Mouse (Mus musculus) kidney, embryonic 15.5 days (tissue): Measurements from ENCODE around the gene Gabbr2. TPM values are rescaled to one million over a fixed set of nuclear protein-coding genes. Genes with fewer than 3 reads are reported as not detected.

ENCODE experiments used
- ATAC-seq: fragments of 200-750 bp; cut with Nextera tagmentation; replicated peaks from 2 replicates; pipeline ENCODE4 v1.8.0; 2017; ENCODE audit warnings: moderate TSS enrichment; ENCODE audit not compliant: low FRiP score
- H3K27ac ChIP-seq: fragments of 300-500 bp; sonication (generic); 2 replicates; pipeline ENCODE4 v1.5.1; 2015; ENCODE audit warnings: mild to moderate bottlenecking, inconsistent platforms
- H3K27me3 ChIP-seq: fragments of 300-500 bp; sonication (generic); 2 replicates; pipeline ENCODE4 v1.6.1; 2015; ENCODE audit warnings: inconsistent platforms
- H3K36me3 ChIP-seq: fragments of 300-500 bp; sonication (generic); 2 replicates; pipeline ENCODE4 v1.6.1; 2015; ENCODE audit warnings: inconsistent platforms
- H3K4me1 ChIP-seq: fragments of 300-500 bp; sonication (generic); 2 replicates; pipeline ENCODE4 v1.6.1; 2015; ENCODE audit warnings: inconsistent platforms
- H3K4me2 ChIP-seq: fragments of 300-500 bp; sonication (generic); 2 replicates; pipeline ENCODE4 v1.6.1; 2015; ENCODE audit warnings: moderate library complexity, mild to moderate bottlenecking, inconsistent platforms
- H3K4me3 ChIP-seq: fragments of 300-500 bp; sonication (generic); replicated peaks from 2 replicates; pipeline ENCODE4 v1.5.1; 2015; ENCODE audit warnings: mild to moderate bottlenecking, inconsistent platforms
- H3K9ac ChIP-seq: fragments of 300-500 bp; sonication (generic); 2 replicates; pipeline ENCODE4 v1.6.1; 2015; ENCODE audit warnings: mild to moderate bottlenecking, inconsistent platforms
- H3K9me3 ChIP-seq: fragments of 300-500 bp; sonication (generic); replicated peaks from 2 replicates; pipeline ENCODE4 v1.6.1; 2016; ENCODE audit warnings: inconsistent platforms
- WGBS: fragments of 180-500 bp; shearing (Covaris S2); methylation state at CpG from one replicate; pipeline ENCODE4 v1.1.7; 2015; ENCODE audit warnings: mixed read lengths; 5-methylcytosine and 5-hydroxymethylcytosine counted together
- polyA plus RNA-seq: library from polyadenylated mRNA; unstranded; fragments of >200 nt; fragmentation: Nextera tagmentation; extraction: Ambion mirVana; gene quantifications from 2 replicates; pipeline ENCODE4 v1.2.1, GENCODE M21; 2015

Gabbr2 gene
- polyA plus RNA-seq, 1 experiment from 2014 or later, result 0.18 TPM

DNA sequence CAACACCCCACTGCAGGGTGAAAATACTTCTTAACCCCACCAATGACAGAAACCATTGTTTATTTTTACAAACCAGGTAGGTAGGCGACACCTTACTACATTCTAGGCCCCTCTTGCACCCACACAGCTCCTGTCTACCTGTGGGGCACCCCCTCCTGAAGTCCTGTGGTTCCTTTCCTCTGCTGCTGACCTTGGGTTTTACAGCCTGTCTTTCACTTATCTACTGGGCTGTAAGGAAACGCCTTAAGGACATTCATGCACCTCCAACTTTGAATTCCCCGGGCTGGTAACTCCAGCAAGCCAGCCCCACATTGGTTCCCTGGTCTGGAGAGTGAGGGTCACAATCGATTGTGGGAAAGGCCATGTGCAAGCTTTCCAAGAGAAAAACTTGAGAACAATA lies 34.7 kb downstream of the Gabbr2 start:
- WGBS, result 57% methylated on average over 4 of the region's 4 CpGs
- no peak overlapping the region for H3K4me3 ChIP-seq

GRCm38 (mm10) chr4:46953021-46953420 lies 38.7 kb downstream of the Gabbr2 start:
- H3K27ac ChIP-seq, result no peak overlapping the region
- H3K4me3 ChIP-seq, result no peak overlapping the region
- 0 out of 2 replicates have a peak, but pooled peaks have one; percentile 43 for ATAC-seq
- 67% methylated on average over 7 of the region's 7 CpGs for WGBS
- no peaks in the 10 kb centered on the region for H3K9me3 ChIP-seq
- H3K4me1 ChIP-seq, result no peaks in the 10 kb centered on the region
- H3K27me3 ChIP-seq, result no peaks in the 10 kb centered on the region
- H3K36me3 ChIP-seq, result no peaks in the 10 kb centered on the region
- H3K9ac ChIP-seq, result no peak overlapping the region
- no peak overlapping the region for H3K4me2 ChIP-seq

More for the DNA sequence above, 34.7 kb downstream of the Gabbr2 start:
- Histone ChIP-seq H3K9me3 (no peaks in the 10 kb centered on the region), H3K27me3 (no peaks in the 10 kb centered on the region), H3K27ac (no peak overlapping the region), H3K36me3 (no peaks in the 10 kb centered on the region), H3K9ac (no peak overlapping the region), H3K4me2 (no peak overlapping the region), H3K4me1 (no peaks in the 10 kb centered on the region)
- no peak for ATAC-seq

GRCm38 (mm10) chr4:46952562-46952961 lies 39.1 kb downstream of the Gabbr2 start:
- Histone ChIP-seq H3K4me1 (no peaks in the 10 kb centered on the region), H3K9ac (no peak overlapping the region), H3K4me3 (no peak overlapping the region), H3K36me3 (no peaks in the 10 kb centered on the region), H3K27ac (no peak overlapping the region), H3K27me3 (no peaks in the 10 kb centered on the region), H3K9me3 (no peaks in the 10 kb centered on the region), H3K4me2 (no peak overlapping the region)
- 85% methylated on average over 4 of the region's 4 CpGs for WGBS
- ATAC-seq, result no peak

GRCm38 (mm10) chr4:46934291-46934690 lies 57.4 kb downstream of the Gabbr2 start:
- no peak overlapping the region for H3K27ac ChIP-seq
- no peak for ATAC-seq
- H3K4me2 ChIP-seq, result no peak overlapping the region
- no peaks in the 10 kb centered on the region for H3K4me1 ChIP-seq
- 81% methylated on average over 3 of the region's 3 CpGs for WGBS
- H3K9ac ChIP-seq, result no peak overlapping the region
- no peaks in the 10 kb centered on the region for H3K9me3 ChIP-seq
- H3K36me3 ChIP-seq, result no peaks in the 10 kb centered on the region
- H3K4me3 ChIP-seq, result no peak overlapping the region
- H3K27me3 ChIP-seq, result no peaks in the 10 kb centered on the region

DNA sequence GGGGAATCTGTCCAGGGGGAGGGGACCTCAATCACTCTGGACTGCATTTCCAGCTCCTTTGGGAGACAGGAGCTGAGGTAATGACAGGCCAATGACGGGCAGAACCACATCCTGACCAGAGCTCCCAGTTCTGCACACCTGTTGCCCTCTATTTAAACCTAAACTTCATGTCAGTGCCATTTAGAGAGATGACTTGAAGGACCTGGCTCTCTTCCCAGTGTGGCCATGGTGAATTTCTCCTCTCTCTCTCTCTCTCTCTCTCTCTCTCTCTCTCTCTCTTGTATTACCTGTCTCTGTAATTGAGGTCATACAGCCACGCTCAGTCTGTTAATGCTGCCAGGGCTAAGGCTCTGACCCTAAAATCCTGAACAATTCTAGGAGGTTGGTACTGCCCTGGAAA lies 58.1 kb downstream of the Gabbr2 start:
- ATAC-seq, result no peak
- H3K4me2 ChIP-seq, result no peak overlapping the region
- WGBS, result 72% methylated on average over 2 of the region's 2 CpGs
- H3K27ac ChIP-seq, result no peak overlapping the region
- no peak overlapping the region for H3K9ac ChIP-seq
- H3K9me3 ChIP-seq, result no peaks in the 10 kb centered on the region
- H3K4me1 ChIP-seq, result no peaks in the 10 kb centered on the region
- H3K36me3 ChIP-seq, result no peaks in the 10 kb centered on the region
- H3K4me3 ChIP-seq, result no peak overlapping the region
- no peaks in the 10 kb centered on the region for H3K27me3 ChIP-seq

DNA sequence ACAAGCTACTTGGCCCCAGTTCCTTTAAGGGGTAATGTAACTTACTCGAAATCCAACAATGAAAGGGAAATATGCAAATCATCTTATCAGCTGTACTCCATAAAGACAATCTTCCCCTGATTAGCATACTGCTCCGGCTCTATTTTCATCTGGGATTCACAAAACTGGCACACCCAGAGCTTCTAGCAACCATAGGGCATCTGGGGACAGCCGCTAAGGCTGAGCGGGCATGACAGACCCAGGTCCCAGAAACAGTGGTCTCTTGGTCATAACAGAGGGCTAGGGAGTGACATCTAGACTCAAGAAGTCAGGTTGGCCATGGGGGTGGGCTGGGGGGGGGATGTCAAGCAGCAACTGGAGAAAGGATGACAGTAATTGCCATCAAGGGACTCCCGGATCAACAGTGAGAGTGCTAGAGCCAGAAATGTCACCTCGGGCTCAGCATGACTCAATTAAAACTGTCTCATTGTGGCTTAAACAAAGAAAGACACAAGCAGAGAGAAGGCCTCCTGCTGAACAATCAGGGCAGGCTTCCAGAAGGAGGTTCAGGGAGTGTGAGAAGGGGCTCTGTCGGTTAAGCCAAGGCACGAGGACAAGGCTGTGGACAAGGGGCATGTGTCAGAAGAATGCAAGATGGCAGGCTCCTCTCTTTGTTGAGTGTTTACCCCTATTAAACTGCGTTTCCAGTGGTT lies 59.8 kb downstream of the Gabbr2 start:
- ATAC-seq, result no peak
- H3K4me1 ChIP-seq, result no peaks in the 10 kb centered on the region
- H3K27ac ChIP-seq, result no peak overlapping the region
- H3K9ac ChIP-seq, result no peak overlapping the region
- no peaks in the 10 kb centered on the region for H3K27me3 ChIP-seq
- no peak overlapping the region for H3K4me2 ChIP-seq
- H3K4me3 ChIP-seq, result no peak overlapping the region
- WGBS, result 69% methylated on average over 9 of the region's 9 CpGs
- no peaks in the 10 kb centered on the region for H3K9me3 ChIP-seq
- H3K36me3 ChIP-seq, result no peaks in the 10 kb centered on the region

- H3K27ac ChIP-seq, result no peak overlapping the region
- no peak overlapping the region for H3K9ac ChIP-seq
- H3K4me3 ChIP-seq, result no peak overlapping the region
- no peaks in the 10 kb centered on the region for H3K27me3 ChIP-seq
- whole genome bisulfite sequencing, result 64% methylated on average over 3 of the region's 3 CpGs
- no peak overlapping the region for H3K4me2 ChIP-seq
- H3K9me3 ChIP-seq, result no peaks in the 10 kb centered on the region
- no peaks in the 10 kb centered on the region for H3K36me3 ChIP-seq
- ATAC-seq, result no peak
- no peaks in the 10 kb centered on the region for H3K4me1 ChIP-seq
These were observed 63.6 kb downstream of the Gabbr2 start for GRCm38 (mm10) chr4:46928112-46928511.

DNA sequence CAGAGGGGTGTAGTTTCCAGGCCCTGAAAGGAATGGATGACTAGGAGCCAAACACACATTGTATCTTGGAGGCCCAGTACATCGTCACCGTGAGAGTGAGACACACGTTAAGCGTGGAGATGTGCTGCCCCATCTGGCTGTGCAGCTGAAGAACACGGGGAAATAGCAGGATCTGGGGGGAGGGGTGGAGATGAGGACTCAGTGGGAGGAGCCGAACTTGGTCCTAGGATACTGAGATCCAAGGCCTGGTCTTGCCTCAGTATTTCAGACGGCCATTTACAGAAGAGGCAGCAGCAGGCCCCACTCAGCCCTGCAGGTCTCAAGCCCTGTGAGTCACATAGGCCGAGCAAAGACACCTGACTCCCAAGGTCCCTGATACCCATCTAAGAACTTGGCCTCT lies 72.5 kb downstream of the Gabbr2 start:
- no peak overlapping the region for H3K4me2 ChIP-seq
- H3K4me1 ChIP-seq, result no peaks in the 10 kb centered on the region
- H3K27me3 ChIP-seq, result no peaks in the 10 kb centered on the region
- no peak for ATAC-seq
- H3K4me3 ChIP-seq, result no peak overlapping the region
- no peaks in the 10 kb centered on the region for H3K9me3 ChIP-seq
- no peak overlapping the region for H3K9ac ChIP-seq
- no peak overlapping the region for H3K27ac ChIP-seq
- no peaks in the 10 kb centered on the region for H3K36me3 ChIP-seq
- WGBS, result 55% methylated on average over 8 of the region's 8 CpGs

- no peaks in the 10 kb centered on the region for H3K36me3 ChIP-seq
- no peak overlapping the region for H3K4me2 ChIP-seq
- no peak overlapping the region for H3K4me3 ChIP-seq
- WGBS, result 69% methylated on average over 6 of the region's 6 CpGs
- H3K4me1 ChIP-seq, result no peaks in the 10 kb centered on the region
- H3K27me3 ChIP-seq, result no peaks in the 10 kb centered on the region
- no peak for ATAC-seq
- no peaks in the 10 kb centered on the region for H3K9me3 ChIP-seq
- no peak overlapping the region for H3K9ac ChIP-seq
- no peak overlapping the region for H3K27ac ChIP-seq
These were observed 74.9 kb downstream of the Gabbr2 start for GRCm38 (mm10) chr4:46916786-46917185.

DNA sequence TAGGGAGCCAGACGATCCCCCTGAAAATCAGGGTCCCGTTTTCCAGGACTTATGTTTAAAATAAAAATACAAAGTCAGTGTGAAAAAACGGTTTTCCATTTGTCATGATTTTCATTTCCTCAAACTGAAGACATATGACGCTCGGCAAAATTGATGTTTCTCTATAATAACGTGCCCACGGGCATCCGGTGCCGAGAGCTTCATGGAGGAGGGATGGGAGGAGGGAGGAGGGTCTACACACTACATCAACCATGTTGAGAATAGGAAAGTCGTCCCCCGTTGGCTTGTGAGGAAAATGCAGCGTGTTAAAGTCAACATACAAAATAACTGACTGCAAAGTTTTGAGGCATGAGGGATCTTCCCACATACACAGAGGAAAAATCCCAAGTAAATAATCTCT lies 75.7 kb downstream of the Gabbr2 start:
- Histone ChIP-seq H3K4me3 (no peak overlapping the region), H3K9me3 (no peaks in the 10 kb centered on the region), H3K27ac (no peak overlapping the region), H3K36me3 (no peaks in the 10 kb centered on the region), H3K9ac (no peak overlapping the region), H3K4me1 (no peaks in the 10 kb centered on the region), H3K4me2 (no peak overlapping the region), H3K27me3 (no peaks in the 10 kb centered on the region)
- whole genome bisulfite sequencing, result 82% methylated on average over 12 of the region's 12 CpGs
- ATAC-seq, result no peak

DNA sequence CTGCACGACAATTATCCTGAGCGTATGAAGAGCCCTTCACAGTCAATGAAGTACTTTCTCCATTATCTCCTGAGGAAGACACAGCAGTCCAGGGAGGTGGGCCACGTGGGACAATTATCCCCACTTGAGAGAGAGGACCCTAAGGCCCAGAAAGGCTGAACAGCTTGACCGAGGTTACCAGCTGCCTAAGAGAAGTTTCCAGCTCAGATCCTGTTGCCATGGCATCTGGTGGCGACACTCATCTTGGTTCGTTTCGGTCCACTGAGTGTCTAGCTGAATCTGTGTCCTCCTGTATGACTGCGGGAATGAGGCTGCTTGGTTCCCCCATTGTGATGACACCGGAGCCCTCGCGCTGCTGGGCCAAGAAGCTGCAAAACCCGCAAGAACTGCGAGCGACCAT lies 76.2 kb downstream of the Gabbr2 start:
- Histone ChIP-seq H3K9me3 (no peaks in the 10 kb centered on the region), H3K9ac (no peak overlapping the region), H3K27ac (no peak overlapping the region), H3K4me3 (no peak overlapping the region), H3K36me3 (no peaks in the 10 kb centered on the region), H3K4me1 (no peaks in the 10 kb centered on the region), H3K27me3 (no peaks in the 10 kb centered on the region), H3K4me2 (no peak overlapping the region)
- WGBS, result 76% methylated on average over 14 of the region's 14 CpGs
- ATAC-seq, result no peak

- no peaks in the 10 kb centered on the region for H3K27me3 ChIP-seq
- H3K4me3 ChIP-seq, result no peak overlapping the region
- no peaks in the 10 kb centered on the region for H3K4me1 ChIP-seq
- WGBS, result 86% methylated on average over 6 of the region's 6 CpGs
- no peak for ATAC-seq
- H3K36me3 ChIP-seq, result no peaks in the 10 kb centered on the region
- H3K4me2 ChIP-seq, result no peak overlapping the region
- H3K27ac ChIP-seq, result no peak overlapping the region
- no peak overlapping the region for H3K9ac ChIP-seq
- H3K9me3 ChIP-seq, result no peaks in the 10 kb centered on the region
These were observed 77.1 kb downstream of the Gabbr2 start for GRCm38 (mm10) chr4:46914606-46915005.

- Histone ChIP-seq H3K9ac (no peak overlapping the region), H3K27ac (no peak overlapping the region), H3K9me3 (no peaks in the 10 kb centered on the region), H3K4me2 (no peak overlapping the region), H3K27me3 (peaks cover 14% of the 10 kb centered on the region), H3K36me3 (no peaks in the 10 kb centered on the region), H3K4me3 (no peak overlapping the region), H3K4me1 (no peaks in the 10 kb centered on the region)
- WGBS, result 42% methylated on average over 3 of the region's 3 CpGs
- ATAC-seq, result no peak
These were observed 85.5 kb downstream of the Gabbr2 start for GRCm38 (mm10) chr4:46906036-46906691.
